Mouse (Mus musculus) lung, adult 2 months (tissue): ENCODE data around the gene Tmem120b.

Source experiments
- CTCF ChIP-seq: fragments of 200-500 bp; IDR thresholded peaks from 2 replicates; pipeline ENCODE4 v1.5.1; 2011; ENCODE audit warnings: mild to moderate bottlenecking, low read length, control low read depth; ENCODE audit not compliant: insufficient read depth
- POLR2A ChIP-seq: fragments of 200-500 bp; IDR thresholded peaks from 2 replicates; pipeline ENCODE4 v1.6.1; 2011; ENCODE audit warnings: low read depth, mild to moderate bottlenecking, control low read depth, low read length, borderline replicate concordance; ENCODE audit errors: extremely low read depth

- TF ChIP-seq CTCF (no peak), POLR2A (no peak)
These were observed 18.9 kb upstream of the Tmem120b start for GRCm38 (mm10) chr5:123049271-123049670.
